Mouse (Mus musculus) G1E (cell line): ENCODE measurements around the gene Kif22.

Source experiments
- CTCF ChIP-seq: IDR thresholded peaks from 2 replicates; pipeline ENCODE4 v1.5.1; 2012; ENCODE audit warnings: low read depth, low read length, inconsistent platforms, mixed read lengths
- GATA1 ChIP-seq: IDR thresholded peaks from 2 replicates; pipeline ENCODE4 v1.6.1; 2012; ENCODE audit warnings: borderline replicate concordance, low read length, inconsistent platforms, mixed read lengths
- POLR2AphosphoS5 ChIP-seq: IDR thresholded peaks from 2 replicates; pipeline ENCODE4 v1.6.1; 2012; ENCODE audit warnings: low read depth, low read length, inconsistent platforms; ENCODE audit not compliant: insufficient replicate concordance

DNA sequence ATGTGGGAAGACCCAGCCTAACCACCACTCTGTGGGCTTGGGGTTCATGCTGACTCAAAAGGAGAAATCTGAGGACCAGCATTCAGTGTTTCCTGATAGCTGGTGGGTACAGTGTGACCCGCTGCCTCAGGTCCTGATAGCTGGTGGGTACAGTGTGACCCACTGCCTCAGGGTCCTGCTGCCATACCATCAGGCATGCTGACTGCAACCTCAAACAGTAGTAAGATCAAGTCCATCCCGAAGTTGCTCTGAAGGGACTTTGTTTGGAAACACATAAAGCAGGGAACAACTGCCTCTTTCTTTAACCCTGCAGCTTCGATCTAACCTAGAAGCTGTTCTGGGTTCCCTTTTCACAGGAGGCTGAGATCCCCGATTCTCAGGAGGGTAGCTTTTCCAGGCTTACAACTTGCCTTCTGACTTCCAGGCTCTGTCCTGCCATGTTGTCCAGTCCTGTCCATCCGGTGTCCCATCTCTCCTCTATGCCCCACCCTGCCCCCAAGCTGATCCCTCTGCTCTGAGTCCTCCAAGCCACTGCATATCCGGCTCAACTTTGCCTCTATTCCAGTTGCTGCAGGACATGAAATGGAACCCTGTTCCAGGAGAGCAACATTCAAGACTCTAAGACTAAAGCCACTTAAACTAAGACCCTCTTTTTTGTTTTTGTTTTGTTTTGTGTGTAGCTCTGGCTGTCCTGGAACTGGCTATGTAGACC lies 34.8 kb downstream of the Kif22 start:
- TF ChIP-seq CTCF (no peak), GATA1 (no peak), POLR2AphosphoS5 (no peak)
